Mouse (Mus musculus): ENCODE data around the gene Spred2. TPM values are rescaled to one million over a fixed set of nuclear protein-coding genes. Genes with fewer than 3 reads are reported as not detected.

The Spred2 gene
- total RNA-seq, 2 experiments from 2014 or later = 21.2 to 26.4 TPM

DNA sequence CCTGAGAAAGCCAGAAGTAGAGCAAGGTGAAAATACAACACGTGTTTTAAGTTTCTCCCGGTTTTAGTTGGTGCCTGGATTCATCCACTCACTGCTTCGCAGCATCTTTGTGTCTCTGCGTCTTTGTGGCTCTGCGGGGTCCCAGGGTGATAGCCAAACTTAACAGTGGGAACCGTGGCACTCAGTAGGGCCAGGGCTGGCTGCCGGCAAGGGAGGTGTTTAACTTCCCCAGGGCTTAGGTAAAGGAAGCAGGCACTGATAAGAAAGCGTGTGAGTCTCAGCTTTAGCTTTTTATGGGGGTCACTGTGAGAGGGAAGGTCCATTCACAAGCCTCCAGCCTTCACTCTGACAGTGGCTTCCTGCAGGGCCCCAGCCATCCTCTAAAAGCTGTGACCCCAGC lies 28.8 kb downstream of the Spred2 start:
- no peak for DNase-seq (ENCODE audit: low spot score in 2 of 2)

DNA sequence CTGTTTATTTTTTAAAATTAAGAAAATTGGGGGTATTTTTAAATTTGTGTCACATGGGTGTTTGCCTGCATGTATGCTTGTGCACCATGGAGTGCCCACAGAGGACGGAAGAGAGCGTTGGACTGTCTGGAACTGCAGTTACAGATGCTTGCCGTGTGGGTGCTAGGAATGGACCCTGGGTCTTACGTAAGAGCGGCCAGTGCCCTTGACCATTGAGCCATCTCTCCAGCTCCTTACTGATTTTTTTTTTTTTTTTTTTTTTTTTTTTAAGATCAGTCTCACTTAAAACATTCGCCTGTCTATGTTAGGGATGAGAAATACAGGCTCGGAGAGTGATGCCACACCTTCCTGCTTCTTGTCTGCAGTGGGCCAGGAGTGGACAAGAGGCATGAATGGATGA lies 29.7 kb downstream of the Spred2 start:
- DNase-seq (ENCODE audit: low spot score in 2 of 2) = no peak

DNA sequence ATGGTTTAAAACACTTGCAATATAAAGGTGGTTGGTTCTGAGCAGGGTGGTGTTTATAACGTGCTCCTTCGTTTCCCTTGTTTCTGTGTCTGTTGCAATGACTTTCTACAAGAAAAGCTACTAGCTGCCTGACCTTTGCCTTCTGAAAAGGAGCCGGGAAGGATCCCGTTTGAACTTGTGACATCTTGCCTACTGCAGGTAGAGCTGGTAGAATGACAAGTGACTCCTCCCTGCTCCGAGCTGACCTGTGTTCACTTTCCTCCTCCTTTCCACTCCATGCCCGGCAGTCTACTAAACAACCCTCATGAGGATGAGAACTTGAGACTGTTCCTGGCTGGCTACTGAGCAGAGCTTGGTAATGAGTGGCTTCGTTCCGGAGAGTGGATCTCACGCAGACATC lies 30.9 kb downstream of the Spred2 start:
- DNase-seq (ENCODE audit: low spot score in 2 of 2) = no peak

DNA sequence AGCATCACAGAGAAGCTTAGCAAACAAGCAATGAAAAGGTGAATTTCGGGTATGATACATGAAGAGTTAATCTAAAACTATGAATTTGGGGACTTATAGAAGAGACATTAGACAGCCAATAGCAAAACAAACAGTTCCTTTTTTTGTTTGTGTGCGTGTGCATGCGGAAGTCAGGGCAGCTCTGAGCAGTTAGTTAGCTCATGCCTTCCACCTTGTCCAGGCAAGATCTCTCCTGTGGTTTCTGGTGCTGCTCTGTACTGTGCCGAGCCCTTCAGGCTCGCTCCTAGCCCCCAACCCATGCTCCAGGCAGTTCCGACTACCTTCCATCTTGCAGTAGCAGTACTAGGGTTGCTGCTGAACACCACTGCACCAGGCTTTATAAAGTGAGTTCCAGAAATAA lies 31.5 kb downstream of the Spred2 start:
- DNase-seq (ENCODE audit: low spot score in 2 of 2) = no peak

DNA sequence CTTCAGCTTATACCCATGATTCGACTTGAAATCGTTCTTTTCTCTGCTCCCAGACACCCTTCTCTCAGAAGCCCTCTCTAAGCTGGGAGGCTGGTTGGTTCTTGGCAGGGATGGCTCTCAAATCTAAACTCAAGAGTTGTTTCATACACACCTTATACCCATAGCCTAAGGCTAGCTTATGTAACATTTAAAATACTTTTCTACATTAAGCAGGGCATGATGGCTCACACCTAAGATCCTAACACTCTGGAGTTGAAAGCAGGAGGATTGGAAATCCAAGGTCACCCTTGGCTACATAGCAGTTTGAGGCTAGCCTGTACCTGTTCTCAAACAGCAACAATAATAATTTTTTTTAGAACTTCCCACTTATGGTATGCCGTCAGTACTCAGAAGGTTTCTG lies 34.8 kb downstream of the Spred2 start:
- no peak for DNase-seq (ENCODE audit: low spot score in 2 of 2)

DNA sequence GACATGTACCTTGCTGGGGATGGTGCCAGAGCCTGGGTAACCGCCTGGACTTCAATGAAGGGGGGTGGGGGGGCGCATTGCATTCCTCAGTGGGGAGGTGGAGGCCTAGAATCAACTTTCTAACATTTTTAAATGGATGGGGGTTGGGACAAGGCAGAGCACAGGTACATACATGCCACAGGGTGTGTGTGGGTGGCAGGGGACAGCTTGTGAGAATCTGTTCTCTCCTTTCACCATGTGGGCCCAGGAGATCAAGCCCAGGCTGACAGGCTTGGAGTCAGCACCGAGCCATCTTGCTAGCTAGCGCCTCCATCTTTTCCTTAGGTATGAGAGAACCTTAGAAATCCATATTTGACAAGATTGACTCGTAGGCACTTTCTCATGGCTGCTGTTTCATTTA lies 35.7 kb downstream of the Spred2 start:
- no peak for DNase-seq (ENCODE audit: low spot score in 2 of 2)

DNA sequence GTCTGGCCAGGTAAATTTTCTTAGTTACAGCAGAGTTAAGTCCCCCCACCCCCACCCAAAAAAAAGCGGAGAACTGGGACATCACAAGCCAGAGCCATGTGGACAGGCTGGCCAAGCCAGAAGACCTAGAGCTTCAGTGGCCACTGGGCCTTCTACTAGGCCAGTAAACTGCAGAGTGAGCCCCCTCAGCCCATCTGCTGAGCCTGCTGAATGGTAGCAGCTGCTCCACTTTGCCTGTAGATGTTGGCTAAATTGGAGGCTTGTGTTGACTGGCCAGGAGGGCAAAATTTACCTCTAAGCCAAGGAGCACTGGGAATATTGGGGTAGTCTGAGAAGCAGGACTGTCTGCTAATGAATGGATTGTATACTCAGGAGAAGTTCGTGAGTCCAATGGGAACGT lies 36.4 kb downstream of the Spred2 start:
- no peak for DNase-seq (ENCODE audit: low spot score in 2 of 2)

DNA sequence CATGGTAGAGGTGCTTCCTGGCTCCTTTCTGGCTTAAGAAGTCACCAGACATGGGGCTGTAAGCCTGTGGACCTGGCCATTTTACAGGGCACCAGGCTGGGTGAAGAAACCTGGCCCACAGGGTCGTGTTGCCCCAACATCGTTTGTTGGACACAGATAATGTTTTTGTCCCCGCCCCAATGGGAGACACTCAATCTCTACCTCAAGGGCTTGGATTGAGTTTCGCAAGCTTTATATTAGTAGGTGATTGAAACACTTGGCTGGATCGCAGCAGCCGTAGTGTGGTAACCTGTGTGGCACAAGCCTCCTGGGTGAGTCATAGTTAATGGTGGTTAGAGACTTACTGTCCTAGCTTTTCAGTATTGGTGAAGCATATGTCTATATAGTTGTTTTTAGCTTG lies 36.9 kb downstream of the Spred2 start:
- DNase-seq (ENCODE audit: low spot score in 2 of 2) = no peak

DNA sequence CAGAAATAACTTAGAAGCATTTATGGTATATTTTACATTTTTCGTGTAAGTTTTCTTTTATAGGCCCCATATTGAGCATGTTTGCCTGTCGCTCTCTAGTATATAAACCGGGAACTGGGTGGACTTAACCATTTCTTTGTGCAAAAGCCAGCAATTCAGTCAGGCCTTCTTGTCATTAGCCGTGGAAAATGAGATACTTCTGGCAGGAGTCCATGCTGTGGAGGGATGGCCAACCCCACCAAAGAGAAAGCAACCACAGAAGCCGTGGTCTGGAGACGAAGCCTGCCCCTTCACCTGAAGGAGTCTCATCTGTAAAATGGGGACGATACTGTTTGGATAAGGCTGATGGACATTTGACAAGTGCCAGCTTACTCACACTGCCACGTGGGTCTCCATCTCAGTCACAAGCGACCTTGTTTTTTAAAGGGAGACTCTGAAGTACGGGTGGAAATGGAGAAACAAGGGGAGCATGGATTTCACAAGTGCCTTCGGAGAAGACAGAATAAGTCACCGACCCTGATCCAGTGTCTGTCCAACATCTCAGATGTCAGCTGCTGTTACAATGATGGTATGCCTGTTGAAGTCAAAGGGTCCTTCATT lies 37.7 kb downstream of the Spred2 start:
- no peak for DNase-seq (ENCODE audit: low spot score in 2 of 2)

DNA sequence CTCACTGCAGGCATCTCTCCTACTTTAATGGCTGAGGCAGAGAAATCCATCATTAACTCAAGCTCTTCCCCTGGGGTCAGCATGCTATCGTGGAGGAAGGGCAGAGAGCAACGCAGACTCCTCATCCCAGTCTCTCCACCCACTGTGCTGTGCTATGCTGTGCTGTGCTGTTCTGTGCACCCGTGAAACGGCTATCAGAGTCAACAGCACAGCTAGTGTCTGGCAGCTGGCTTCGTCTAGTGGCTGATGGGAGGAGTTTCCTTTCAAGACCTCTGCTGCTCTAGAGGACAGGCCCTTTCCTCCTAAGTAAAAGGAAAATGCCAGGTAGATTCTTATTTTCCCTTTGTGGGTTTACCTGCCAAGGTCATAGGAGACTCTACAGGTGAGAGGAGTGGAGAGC lies 38.6 kb downstream of the Spred2 start:
- DNase-seq (ENCODE audit: low spot score in 2 of 2) = no peak

DNA sequence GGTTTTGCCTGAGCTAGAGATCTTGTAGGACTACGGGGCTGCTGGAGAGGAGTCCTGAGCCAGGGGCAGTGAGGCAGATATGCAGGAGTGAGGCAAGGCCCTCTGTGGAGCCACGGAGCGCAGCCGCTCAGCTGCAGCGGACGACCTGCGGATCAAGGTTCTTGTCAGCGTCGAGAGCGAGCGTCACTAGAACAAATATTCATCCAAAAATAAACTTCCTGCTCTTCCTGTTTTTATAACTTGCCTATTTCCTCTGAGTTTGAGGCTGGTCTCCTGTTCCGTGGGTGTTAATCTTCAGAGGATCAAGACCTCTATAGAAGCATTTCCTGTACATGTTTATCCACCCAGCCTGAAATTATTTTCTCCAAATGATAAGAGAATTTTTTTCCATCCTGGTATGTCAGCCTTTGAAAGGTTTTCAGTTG lies 39.6 kb downstream of the Spred2 start:
- DNase-seq (ENCODE audit: low spot score in 2 of 2) = no peak

DNA sequence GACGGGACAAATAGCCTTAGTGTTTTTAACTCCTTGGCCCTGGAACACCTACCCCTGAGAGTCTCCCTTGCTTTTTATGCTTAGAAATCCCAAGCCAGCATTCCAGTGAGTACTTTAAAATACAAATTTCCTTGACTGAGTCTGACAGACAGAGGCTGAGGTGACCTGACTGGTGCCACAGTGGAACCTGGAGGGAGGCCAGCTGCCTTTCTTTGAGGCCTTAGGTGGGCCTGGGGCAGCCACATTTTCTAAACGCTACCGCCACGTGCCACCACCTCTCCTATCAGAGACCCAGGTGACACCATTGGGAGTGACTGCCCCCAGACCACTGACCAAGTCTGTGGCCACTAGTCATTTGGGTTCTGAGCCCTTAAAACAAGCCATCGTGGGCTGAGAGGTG lies 40.2 kb downstream of the Spred2 start:
- no peak for DNase-seq (ENCODE audit: low spot score in 2 of 2)

DNA sequence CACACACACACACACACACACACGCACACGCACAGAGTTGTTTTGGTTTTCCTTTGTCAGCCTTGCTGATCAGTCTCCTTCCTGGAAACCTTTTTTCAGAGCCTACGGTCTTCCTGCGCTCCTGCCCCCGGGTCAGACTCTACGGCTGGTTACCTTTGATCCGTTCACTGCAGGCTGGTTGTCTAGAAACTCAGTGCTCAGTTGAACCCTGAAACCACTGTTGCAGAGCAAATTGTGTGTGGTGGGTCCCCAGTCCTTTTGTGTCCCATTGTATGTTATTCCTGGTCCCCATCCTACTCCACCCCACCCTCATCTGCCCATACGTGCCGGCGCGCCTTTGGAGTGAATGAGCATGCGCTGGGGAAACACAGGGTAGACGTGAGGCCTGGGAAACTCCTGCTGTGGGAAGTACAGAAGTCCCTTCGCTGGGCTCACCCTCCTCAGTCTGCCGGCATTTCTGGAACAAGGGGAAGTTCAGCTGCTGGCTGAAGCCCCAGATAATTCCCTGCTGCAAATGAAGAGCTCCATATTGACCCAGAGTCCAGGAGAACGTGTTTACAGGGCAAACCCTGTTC lies 40.9 kb downstream of the Spred2 start:
- no peak for DNase-seq (ENCODE audit: low spot score in 2 of 2)

DNA sequence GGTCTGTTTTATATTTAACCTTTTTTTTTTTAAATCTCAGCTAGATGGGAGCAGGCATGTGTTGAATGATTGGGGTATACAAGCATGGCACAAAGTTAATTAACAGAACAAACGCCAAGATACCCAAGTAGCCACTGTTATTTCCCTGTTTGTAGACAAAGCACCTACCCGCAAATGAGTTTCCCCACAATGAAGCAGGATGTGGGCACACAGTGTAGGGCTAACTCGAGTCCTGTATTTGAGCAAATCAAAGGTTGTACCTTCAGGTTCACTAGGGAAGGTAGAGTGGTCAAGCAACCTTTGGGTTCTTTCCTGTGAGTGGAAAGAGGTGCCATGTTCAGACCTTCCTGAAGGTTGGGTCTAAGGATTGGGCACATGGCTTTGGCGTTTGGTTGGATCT lies 41.5 kb downstream of the Spred2 start:
- DNase-seq (ENCODE audit: low spot score in 2 of 2) = no peak

DNA sequence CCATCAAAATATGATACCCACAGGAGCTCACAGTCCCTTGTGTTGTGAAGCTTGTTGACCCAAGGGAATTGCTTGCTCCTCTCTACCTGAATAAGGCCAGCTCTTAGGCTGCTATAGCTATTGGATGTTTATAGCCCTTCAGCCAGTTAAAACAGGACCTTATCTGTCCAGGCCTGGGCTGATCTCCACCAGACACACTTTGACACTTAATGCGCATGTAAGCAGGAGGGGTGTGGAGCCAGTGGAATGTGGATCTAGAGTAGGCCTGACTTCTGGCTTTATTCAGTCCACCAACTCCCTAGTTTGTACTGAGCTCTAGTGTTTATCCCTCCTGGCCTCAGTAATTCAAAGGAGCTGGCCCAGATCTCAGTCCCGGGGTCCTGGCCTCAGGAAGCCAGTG lies 42.1 kb downstream of the Spred2 start:
- DNase-seq (ENCODE audit: low spot score in 2 of 2) = no peak

DNA sequence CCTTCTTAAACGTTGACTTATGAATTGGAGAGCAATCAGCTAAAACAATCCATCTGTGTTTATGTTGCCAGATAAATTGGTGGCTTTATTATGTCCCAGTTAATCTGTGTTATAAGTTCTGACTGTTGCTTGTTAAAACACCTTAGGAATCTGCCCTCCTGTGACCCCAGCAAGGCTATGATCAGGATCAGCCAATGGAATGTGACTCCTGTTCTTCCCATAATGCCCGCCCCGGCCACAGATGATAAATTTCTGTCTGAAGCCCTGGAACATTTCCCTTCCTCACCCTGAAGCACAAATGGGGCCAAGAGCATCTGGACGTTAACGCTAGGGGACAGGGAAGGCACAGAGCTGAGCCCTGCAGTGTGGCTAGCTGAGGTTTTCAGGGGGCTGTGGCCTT lies 45.4 kb downstream of the Spred2 start:
- DNase-seq (ENCODE audit: low spot score in 2 of 2) = no peak

DNA sequence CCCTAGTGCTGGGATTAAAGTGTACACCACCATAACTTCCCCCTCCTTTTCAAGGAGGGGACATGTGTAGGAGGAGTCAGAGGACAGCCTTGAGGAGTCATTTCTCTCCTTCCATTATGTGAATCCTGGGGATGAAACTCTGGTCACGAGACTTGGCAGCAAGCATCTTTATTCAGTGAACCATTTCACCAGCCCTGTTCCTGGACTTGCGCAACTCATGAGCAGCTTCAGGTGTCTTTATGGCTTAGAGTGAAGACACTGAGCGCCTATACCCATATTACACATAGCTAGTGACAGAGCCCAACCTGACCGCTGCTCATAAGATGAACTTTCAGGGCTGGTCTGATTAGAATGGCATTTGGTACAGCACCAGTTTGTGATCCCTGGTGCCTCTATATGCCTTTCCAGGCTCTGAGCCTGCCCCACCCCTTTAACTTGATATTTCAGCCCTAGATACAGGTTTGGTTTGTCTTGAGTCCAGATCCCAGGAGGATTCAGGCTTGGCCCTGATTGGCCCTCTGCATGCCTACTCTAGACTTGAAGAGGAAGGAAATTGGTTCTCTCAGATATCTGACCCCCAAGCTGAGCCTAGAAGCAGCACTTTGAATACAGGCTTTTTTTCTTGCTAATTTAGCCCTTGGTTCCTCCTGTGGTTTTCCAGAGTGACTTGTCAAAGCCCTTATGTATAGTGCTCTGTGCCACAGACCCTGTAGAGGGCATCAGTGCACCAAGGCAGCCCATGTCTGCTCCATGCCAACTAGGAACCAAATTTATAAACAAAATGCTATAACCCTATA lies 48.0 kb downstream of the Spred2 start:
- DNase-seq (ENCODE audit: low spot score in 2 of 2) = no peak

DNA sequence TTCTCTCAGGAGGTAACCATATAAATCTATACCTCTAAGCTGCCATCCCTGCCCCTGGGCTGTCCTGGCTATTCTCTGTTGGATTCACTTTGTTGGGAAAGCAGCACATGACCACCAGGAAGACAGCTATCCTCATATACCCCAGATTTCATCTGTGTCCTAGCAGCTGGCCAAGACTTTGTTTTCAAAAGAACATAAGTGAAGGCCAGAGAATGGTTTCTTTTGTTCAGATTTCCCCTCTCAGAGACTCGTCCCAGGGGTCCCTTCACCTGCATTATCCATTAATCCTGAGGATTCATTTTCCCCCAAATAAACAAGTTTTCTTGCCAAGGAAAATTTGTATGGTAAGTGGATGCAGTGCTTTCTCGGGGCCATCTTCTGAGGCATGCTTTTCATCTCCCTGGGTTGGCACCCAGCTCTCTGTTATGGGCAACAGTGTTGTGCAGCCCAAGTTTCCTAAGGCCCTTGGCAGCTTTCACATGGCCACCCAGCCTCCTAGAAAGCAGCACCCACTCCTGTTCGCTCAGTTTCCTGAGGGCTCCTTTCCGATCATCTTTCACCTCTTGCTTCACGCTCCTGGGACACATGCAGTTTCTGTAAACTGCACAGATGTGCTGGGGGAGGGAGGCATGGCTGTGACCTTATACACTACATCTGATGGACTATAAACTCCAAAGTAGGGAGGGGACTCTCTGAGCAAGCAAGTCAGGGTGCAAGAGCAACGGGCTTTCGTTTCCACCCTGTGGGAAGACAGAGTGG lies 49.0 kb downstream of the Spred2 start:
- no peak for DNase-seq (ENCODE audit: low spot score in 2 of 2)

DNA sequence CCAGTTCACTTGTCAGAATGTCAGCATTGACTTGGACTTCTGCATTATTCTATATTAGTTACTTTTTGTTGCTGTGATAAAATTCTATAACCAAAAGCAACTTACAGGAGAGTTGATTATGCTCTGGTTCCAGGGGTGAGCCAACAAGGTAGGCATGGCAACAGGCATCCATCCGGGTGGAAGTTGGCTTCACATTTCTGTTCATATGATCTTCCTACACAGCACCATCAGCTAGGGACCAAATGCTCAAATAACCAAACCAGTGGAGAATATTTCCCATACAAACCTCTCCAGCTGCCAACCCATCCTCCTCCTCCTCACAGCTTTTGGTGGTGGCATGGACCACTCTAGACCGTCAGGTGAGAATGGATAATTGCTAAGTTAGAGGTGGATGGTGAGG lies 51.9 kb downstream of the Spred2 start:
- no peak for DNase-seq (ENCODE audit: low spot score in 2 of 2)

DNA sequence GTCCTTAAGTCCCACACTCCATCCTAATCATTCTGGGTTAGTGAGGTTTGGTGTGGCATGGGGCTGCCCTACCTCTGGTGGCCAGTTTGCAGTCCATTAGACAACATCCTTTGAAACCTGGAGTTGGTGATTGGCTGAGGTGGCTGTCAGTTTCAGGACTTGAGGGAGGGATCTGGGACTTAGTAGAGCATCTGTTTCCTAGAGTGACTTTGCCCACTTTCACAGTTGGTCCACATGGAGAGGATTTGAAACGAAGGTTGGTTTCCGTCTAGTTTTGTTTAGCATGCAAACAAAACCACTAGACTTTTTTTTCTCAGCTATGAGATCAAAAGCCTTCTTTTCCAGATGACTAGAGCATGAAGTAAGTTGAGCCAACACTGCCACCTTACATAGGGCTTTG lies 53.5 kb downstream of the Spred2 start:
- no peak for DNase-seq (ENCODE audit: low spot score in 2 of 2)

DNA sequence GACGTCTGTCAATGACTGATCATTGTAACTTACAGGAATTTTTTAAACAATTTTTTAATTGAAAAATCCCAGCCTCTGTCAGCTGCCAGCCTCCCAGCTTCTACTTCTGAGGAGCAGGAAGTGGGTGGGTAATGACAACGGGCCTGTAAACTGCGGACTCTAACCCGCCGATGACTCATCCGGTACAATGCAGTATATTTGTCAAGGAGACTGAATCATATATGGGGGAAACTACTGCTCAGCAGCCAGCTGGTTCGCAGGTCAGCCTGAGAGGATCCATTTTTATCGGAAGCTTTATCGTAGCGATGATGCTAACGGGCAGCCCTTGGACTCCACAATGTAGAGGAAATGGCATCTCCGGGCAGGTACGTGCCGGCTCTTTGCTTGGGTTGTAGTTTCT lies 55.2 kb downstream of the Spred2 start:
- DNase-seq (ENCODE audit: low spot score in 2 of 2) = no peak

DNA sequence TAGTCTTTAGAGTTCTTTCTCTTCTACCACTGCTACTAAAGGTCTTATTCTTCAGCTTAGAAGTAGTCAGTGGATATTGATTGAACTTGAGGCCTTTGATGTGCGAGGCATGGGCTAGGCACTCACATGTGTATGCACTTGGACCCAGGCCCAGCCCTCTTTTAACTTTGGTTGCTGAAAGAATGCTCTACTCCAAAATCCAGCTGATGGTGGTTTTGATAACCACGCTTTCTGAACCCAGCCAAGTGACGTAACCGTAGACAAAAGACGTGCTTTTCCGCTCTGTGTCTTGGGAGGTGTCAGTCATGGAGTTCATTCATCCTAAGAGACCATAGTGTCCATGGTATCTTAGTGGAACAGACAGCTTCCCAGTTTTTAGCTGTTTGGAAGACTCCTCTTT lies 57.9 kb downstream of the Spred2 start:
- no peak for DNase-seq (ENCODE audit: low spot score in 2 of 2)

All from gastrocnemius, postnatal 4 days (tissue).